Mouse (Mus musculus) midbrain, embryonic 15.5 days (tissue): ENCODE results near the gene Zdhhc16. TPM values are rescaled to one million over a fixed set of nuclear protein-coding genes. Genes with fewer than 3 reads are reported as not detected.
"Not testable (repeated sequence)": the region's sequence is repeated elsewhere in the genome, so short reads cannot be mapped to it uniquely, and the experiment has no call there.

ENCODE experiments used
- ATAC-seq: fragments of 200-750 bp; cut with Nextera tagmentation; replicated peaks from 2 replicates; pipeline ENCODE4 v1.8.0; 2017; ENCODE audit warnings: moderate TSS enrichment
- H3K27ac ChIP-seq: fragments of 300-500 bp; sonication (generic); 2 replicates; pipeline ENCODE4 v1.5.1; 2015; ENCODE audit warnings: mild to moderate bottlenecking, inconsistent platforms
- H3K27me3 ChIP-seq: fragments of 300-500 bp; sonication (generic); replicated peaks from 2 replicates; pipeline ENCODE4 v1.6.1; 2015; ENCODE audit warnings: inconsistent platforms
- H3K36me3 ChIP-seq: fragments of 300-500 bp; sonication (generic); replicated peaks from 2 replicates; pipeline ENCODE4 v1.6.1; 2015; ENCODE audit warnings: inconsistent platforms
- H3K4me1 ChIP-seq: fragments of 300-500 bp; sonication (generic); 2 replicates; pipeline ENCODE4 v1.6.1; 2015; ENCODE audit warnings: inconsistent platforms
- H3K4me2 ChIP-seq: fragments of 300-500 bp; sonication (generic); 2 replicates; pipeline ENCODE4 v1.6.1; 2015; ENCODE audit warnings: inconsistent platforms, mild to moderate bottlenecking, moderate library complexity
- H3K4me3 ChIP-seq: fragments of 300-500 bp; sonication (generic); 2 replicates; pipeline ENCODE4 v1.5.1; 2015; ENCODE audit warnings: mild to moderate bottlenecking, inconsistent platforms
- H3K9ac ChIP-seq: fragments of 300-500 bp; sonication (generic); 2 replicates; pipeline ENCODE4 v1.6.1; 2015; ENCODE audit warnings: mild to moderate bottlenecking, inconsistent platforms
- H3K9me3 ChIP-seq: fragments of 300-500 bp; sonication (generic); 2 replicates; pipeline ENCODE4 v1.6.1; 2016; ENCODE audit warnings: inconsistent platforms
- WGBS: fragments of 180-500 bp; shearing (Covaris S2); methylation state at CpG from one replicate; pipeline ENCODE4 v1.1.7; 2015; ENCODE audit warnings: mixed read lengths; 5-methylcytosine and 5-hydroxymethylcytosine counted together
- polyA plus RNA-seq: library from polyadenylated mRNA; unstranded; fragments of >200 nt; fragmentation: Nextera tagmentation; extraction: Ambion mirVana; gene quantifications from 2 replicates; pipeline ENCODE4 v1.2.1, GENCODE M21; 2015

The Zdhhc16 gene
- polyA plus RNA-seq, 1 experiment from 2014 or later: 88.0 TPM

DNA sequence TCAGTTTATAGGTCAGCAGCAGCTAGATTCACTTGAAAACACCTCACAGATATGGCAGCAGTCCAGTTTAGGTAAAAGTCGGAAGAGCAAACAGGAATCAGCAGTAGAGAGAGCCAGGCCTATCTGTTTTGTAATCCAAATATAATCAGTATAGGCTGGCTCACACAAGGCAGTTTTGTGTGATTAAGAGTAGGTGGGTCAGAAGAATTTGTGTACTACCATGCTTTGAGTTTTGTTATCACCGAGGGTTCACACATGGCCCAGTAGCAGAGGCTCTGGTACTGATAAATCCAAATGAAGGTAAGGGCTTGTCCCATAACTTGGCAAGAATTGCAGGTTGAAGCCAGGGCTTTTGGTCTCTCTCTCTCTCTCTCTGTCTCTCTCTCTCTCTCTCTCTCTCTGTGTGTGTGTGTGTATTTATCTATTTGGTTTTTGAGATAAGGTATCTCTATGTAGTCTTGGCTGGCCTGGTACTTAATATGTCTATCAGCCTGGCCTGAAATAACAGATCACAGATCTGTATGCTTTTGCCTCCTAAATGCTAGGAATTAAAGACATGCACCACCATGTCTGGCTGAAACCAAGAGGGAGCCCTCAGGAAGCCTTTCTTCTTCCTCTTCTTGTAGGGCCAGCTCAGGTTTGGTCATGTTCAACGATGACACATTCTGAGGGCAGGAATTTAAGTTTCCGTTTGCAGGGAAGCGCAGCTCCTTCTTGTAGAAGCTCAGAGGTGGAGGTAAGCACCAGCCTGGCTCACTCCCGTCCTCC, 26.8 kb upstream of the Zdhhc16 start:
- Histone ChIP-seq H3K27ac (no peak overlapping the region), H3K36me3 (no peaks in the 10 kb centered on the region), H3K27me3 (no peaks in the 10 kb centered on the region), H3K4me2 (no peak overlapping the region), H3K9me3 (no peaks in the 10 kb centered on the region), H3K9ac (no peak overlapping the region), H3K4me1 (no peaks in the 10 kb centered on the region), H3K4me3 (no peak overlapping the region)
- WGBS: 71% methylated on average over 6 of the region's 6 CpGs
- no peak for ATAC-seq

DNA sequence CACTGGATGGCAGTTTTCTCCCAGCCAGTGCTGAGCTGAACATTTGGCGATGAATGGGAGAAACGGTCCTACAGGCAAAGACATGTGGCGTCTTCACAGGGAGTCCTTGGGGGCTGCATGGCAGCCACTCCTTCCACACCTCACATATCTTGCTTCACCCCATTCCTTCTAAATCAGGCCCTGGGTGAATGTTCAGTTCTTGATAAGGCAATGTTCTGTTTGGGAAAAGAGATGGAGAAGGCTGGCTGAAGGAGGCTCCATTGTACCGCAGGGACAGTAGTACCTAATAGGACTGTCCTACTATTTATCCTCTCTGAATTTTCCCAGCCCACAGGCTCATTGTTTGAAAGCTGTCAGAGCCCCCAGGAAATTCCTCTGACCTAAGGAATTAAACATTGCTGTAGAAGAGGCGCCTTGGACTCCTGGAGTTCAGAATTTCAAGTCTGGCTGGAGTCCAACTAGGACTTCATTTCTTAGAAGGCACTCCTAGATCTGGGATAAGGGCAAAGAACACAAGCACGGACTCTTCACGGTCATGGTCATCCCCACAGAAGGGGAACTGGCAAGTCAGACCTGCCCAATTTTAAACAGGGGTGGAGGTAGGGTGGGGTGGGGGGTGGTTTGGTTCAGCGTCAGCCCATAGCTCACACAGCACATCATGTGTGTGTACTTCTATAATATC, 26.1 kb upstream of the Zdhhc16 start:
- no peak overlapping the region for H3K4me2 ChIP-seq
- no peaks in the 10 kb centered on the region for H3K9me3 ChIP-seq
- H3K27ac ChIP-seq: no peak overlapping the region
- H3K9ac ChIP-seq: no peak overlapping the region
- H3K4me3 ChIP-seq: no peak overlapping the region
- ATAC-seq: no peak
- H3K27me3 ChIP-seq: no peaks in the 10 kb centered on the region
- H3K36me3 ChIP-seq: no peaks in the 10 kb centered on the region
- 58% methylated on average over 8 of the region's 8 CpGs for WGBS
- no peaks in the 10 kb centered on the region for H3K4me1 ChIP-seq

DNA sequence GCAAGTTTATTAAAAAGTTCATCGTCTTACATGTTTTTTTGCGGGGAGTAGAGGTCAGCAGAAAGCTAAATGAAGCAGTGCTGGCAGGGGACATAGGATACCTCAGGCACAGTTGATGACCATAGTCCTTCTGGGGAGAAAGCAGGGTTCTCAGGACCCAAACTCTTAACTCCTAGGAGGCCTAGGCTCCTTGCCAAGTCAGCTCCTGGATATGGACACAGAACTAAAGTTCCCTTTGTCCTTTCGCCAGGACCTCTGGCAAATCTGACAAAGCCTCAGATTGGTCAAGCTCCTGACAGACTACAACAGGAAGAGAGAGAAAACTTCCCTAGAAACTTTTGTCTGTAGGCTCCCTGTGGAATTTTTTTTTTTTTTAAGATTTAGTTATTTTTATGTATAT, 24.5 kb upstream of the Zdhhc16 start:
- no peak overlapping the region for H3K4me2 ChIP-seq
- H3K4me1 ChIP-seq: peaks cover 14% of the 10 kb centered on the region
- H3K9me3 ChIP-seq: no peaks in the 10 kb centered on the region
- H3K4me3 ChIP-seq: no peak overlapping the region
- H3K36me3 ChIP-seq: no peaks in the 10 kb centered on the region
- 85% methylated on average over 3 of the region's 3 CpGs for WGBS
- H3K27ac ChIP-seq: no peak overlapping the region
- H3K27me3 ChIP-seq: no peaks in the 10 kb centered on the region
- ATAC-seq: no peak
- no peak overlapping the region for H3K9ac ChIP-seq

DNA sequence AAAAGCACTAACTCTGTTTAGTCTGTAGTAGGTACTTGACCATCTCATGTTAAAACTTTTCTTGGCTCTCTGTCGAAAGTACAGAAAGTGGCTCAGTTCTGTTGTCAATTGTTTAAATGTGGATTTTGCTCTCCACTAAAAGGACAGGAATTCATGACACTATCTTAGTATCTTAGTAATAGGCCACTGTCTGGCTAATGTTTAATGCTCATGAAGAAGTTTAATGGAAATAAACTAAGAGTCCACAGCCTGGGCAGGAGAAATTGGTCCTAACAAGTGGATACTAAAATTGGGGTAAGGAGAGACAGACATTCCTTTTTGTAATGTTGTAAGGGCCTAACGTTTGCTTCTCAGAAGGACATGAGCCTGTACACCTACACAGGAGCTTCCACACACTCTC, 22.9 kb upstream of the Zdhhc16 start:
- Histone ChIP-seq H3K4me1 (peaks cover 23% of the 10 kb centered on the region), H3K4me2 (no peak overlapping the region), H3K36me3 (no peaks in the 10 kb centered on the region), H3K9me3 (no peaks in the 10 kb centered on the region), H3K27me3 (no peaks in the 10 kb centered on the region), H3K9ac (no peak overlapping the region), H3K27ac (no peak overlapping the region), H3K4me3 (no peak overlapping the region)
- 92% methylated on average over 2 of the region's 2 CpGs for WGBS
- ATAC-seq: no peak

DNA sequence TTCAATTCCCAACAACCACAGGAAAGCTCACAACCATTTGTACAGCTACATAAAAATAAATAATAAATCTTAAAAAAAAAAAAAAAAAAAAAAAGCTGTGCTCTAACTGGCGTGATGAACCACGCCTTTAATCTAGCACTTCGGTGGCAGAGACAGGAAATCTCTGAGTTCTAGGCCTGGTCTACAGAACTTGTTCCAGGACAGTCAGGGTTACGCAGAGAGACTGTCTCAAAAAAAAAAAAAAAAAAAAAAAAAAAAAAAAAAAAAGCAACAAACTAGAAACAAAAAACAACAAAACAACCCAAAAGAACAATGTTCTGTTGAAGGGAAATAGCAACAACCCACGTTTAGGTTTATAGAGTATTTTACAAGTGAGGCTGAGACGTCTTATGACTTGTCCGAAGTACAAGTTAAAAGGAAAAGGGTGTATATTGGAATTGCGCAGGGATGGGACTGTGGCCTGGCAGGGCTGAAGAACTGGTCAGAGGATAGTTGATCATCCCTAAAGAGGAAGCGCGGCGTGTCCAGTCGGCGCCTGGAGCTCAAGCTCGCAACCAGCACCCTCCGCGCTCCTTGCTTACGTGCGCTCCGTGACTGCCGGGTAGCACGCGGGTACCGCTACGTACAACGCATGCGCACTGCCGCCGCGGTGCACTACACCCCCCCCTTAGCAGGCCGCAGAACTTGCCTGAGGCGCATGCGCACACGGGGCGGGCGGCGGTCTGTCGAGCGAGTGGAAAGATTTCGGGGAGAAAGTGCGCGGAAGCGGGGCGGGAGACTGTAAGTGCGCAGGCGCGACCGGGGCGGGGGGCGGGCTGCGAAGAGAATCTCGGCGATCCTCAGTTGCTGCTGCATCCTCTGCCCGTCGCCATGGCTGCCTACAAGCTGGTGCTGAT, 21.9 kb upstream of the Zdhhc16 start, which contains the start of gene Pgam1:
Gene Pgam1, plus strand, starts transcription at position 746 of the 896 bp plus-strand sequence.
- ATAC-seq: peak; percentile 93

DNA sequence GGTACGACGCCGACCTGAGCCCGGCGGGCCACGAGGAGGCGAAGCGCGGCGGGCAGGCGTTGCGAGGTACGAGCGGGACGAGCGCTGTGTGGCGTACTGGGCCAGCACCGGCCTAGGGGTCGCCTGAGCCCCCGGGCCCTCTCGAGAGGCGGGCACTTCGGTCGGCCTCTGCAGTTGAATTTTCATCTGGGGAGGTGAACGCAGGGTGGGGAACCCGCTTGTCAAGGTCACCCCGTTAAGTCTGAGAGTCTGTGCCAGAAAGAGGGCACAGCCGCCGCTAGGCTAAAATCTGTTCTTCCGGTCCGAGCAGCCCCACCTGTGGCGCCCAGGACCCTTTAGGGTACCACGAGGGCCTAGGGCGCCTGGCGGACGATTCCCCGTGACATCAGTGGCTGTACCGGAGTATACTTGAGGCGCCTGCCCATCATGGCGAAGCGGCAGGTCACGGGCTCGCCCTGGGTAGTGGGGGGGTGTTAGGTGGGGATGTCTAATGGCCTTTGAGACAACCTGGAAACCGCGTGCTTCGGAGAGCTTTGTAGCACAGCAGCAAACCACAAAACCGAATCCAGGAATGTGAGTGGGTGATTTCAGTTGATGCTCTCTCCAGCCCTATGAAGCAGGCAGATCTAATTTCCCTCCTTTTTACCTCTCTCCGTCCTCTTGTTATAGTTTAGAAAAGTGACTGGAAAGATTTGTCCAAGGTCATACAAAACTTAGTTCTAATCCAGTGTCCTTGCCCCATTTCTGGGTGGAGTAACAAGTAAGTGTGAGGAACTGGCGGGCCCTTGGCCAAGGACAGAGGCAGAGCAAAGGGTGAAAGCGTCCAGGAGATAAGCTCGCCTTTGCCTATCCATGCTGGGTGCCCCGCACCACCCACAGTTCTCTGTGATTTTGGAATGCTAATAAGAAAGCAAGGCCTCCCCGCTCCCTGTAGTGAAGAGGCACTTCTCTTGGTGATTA, 20.9 kb upstream of the Zdhhc16 start:
- H3K27me3 ChIP-seq: no peaks in the 10 kb centered on the region
- peaks cover 15% of the 10 kb centered on the region for H3K36me3 ChIP-seq
- peak overlapping the region; percentile 86 for H3K27ac ChIP-seq
- H3K4me3 ChIP-seq: peak overlapping the region; percentile 64
- peak; percentile 88 for ATAC-seq
- peak overlapping the region; percentile 88 for H3K4me2 ChIP-seq
- no peaks in the 10 kb centered on the region for H3K9me3 ChIP-seq
- peaks cover 23% of the 10 kb centered on the region for H3K4me1 ChIP-seq
- peak overlapping the region; percentile 68 for H3K9ac ChIP-seq
- WGBS: under 1% methylated on average over 53 of the region's 53 CpGs

More for the DNA sequence above, 21.9 kb upstream of the Zdhhc16 start, which contains the start of gene Pgam1:
- H3K4me2 ChIP-seq: peak within 1 kb of the TSS; percentile 88
- H3K27me3 ChIP-seq: no peaks in the 10 kb centered on the region
- H3K9me3 ChIP-seq: no peaks in the 10 kb centered on the region
- H3K27ac ChIP-seq: peak within 1 kb of the TSS; percentile 94
- peak within 1 kb of the TSS; percentile 64 for H3K4me3 ChIP-seq
- WGBS: 5% methylated on average over 54 of the region's 54 CpGs
- H3K9ac ChIP-seq: peak within 1 kb of the TSS; percentile 68
- peaks cover 7% of the 10 kb centered on the region; the same call in 1 of the 2 replicates for H3K36me3 ChIP-seq
- peaks cover 23% of the 10 kb centered on the region for H3K4me1 ChIP-seq

DNA sequence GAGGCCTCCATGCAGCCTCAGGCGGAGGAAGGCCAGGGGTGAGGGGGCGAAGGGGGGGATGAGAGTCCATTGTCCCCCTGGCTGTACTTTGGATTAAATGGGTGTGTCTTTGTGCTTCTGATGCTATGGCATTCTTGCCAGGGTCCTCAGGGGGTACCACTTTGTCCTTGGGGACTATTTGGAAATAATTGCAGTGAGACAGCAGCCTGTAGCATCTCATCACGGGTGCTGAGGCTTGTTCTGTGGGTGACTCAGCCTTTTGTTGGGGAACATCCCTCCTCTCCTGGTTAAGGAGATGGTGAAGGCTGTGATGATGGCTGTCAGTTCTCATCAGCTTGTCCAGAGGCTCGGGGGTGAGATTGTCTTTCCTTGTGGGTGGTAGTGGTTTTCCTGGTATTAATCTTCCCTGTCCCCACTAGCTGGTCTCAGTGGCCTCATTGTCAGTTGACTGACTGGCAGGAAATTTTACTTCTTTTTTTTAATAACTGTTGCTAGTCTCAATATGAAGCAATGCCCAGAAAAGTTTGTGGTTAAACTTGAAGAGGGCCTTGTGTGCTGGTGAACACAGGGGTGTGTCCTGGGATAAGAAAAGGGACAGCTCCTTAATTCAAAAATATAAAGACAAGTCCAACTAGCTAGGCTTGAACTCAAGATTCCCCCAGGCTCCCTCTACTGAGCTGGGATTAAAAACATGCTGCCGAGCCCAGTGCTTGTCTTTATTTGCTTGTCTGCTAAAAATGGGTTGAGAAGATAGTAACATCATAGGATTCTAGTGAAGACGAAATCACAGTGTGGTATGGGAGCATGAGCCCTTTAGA, 19.3 kb upstream of the Zdhhc16 start:
- no peak for ATAC-seq
- H3K9me3 ChIP-seq: no peaks in the 10 kb centered on the region
- peaks cover 23% of the 10 kb centered on the region for H3K4me1 ChIP-seq
- 32% methylated on average over 6 of the region's 6 CpGs for WGBS
- H3K4me2 ChIP-seq: peak overlapping the region; percentile 88
- no peaks in the 10 kb centered on the region for H3K27me3 ChIP-seq
- peak overlapping the region; percentile 68 for H3K9ac ChIP-seq
- peak overlapping the region; percentile 64 for H3K4me3 ChIP-seq
- no peak overlapping the region for H3K27ac ChIP-seq
- H3K36me3 ChIP-seq: peaks cover 20% of the 10 kb centered on the region

DNA sequence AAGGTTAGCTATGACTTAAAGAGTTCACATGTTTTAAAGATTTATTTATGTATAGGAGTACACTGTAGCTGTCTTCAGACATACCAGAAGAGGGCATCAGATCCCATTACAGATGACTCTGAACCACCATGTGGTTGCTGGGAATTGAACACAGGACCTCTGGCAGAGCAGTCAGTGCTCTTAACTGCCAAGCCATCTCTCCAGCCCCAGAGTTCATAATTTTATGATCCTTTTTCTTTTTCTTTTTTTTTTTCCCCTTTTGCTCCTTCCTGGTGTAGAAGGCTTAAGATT, 18.7 kb upstream of the Zdhhc16 start:
- H3K27ac ChIP-seq, H3K4me3 ChIP-seq, H3K27me3 ChIP-seq, H3K4me2 ChIP-seq, H3K9me3 ChIP-seq, H3K9ac ChIP-seq, ATAC-seq: not testable (repeated sequence)
- Histone ChIP-seq H3K4me1 (peaks cover 23% of the 10 kb centered on the region), H3K36me3 (peaks cover 26% of the 10 kb centered on the region)

DNA sequence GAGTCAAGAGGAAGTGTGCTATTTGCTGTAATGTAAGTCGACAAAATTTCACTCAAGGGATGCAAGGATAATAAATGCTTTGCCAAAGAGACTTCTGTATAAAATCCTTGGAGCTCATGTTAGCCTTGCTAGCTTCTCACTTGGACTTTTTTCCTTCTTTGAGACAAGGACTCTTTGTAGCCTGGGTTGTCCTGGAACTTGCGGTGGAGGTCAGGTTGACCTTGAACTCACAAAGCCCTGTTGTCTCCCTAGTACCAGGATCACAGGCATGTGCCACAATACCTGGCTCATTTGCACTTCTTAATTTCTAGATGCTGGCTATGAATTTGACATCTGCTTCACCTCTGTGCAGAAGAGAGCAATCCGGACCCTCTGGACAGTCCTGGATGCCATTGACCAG, 18.0 kb upstream of the Zdhhc16 start:
- no peak for ATAC-seq
- WGBS: 94% methylated on average over 3 of the region's 3 CpGs
- no peak overlapping the region for H3K9ac ChIP-seq

DNA sequence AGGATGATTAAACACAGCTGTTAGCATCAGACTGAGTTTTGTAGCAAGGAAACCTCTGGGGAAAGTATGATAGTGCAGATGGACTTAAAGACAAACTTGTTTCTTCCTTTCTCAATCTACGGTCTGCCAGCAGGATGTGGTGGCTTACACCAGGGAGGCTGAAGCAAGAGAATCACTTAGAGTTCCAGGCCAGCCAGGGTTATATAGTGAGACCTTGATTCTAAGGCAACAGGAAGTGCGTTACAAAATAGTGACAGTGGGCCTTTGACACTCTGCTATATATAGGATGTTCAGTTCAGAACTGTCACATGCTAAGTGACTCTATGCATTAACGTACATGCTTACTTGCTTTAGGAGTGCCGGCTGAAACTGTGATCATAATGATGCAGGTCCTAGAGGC, 16.4 kb upstream of the Zdhhc16 start:
- H3K36me3 ChIP-seq: peaks cover 28% of the 10 kb centered on the region
- H3K9ac ChIP-seq: no peak overlapping the region
- no peak for ATAC-seq
- no peaks in the 10 kb centered on the region for H3K27me3 ChIP-seq
- H3K27ac ChIP-seq: no peak overlapping the region
- peaks cover 23% of the 10 kb centered on the region for H3K4me1 ChIP-seq
- no peaks in the 10 kb centered on the region for H3K9me3 ChIP-seq
- WGBS: 91% methylated on average over 4 of the region's 4 CpGs
- no peak overlapping the region for H3K4me3 ChIP-seq
- no peak overlapping the region for H3K4me2 ChIP-seq

More for the DNA sequence above, 18.0 kb upstream of the Zdhhc16 start:
- Histone ChIP-seq H3K27ac (no peak overlapping the region), H3K36me3 (peaks cover 28% of the 10 kb centered on the region), H3K4me3 (no peak overlapping the region), H3K4me2 (no peak overlapping the region), H3K9me3 (no peaks in the 10 kb centered on the region), H3K27me3 (no peaks in the 10 kb centered on the region), H3K4me1 (peaks cover 23% of the 10 kb centered on the region)

DNA sequence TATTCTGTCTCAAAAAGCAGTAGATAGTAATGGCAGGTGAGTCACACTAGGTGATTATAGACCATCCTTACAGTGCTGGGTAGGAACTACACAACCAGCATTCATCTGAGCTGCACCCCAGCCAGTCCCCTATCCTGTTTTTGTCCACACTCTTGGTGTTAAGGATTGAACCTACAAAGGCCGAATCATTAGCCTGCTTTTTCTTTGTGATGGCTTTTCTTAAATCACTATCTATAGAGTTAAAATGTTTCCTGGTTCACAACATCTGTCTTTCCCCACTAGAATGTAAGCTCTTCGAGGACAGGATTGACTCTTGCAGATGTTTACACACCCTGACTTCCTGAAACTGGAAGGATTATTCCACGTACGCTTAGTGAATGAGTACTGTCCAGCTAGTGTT, 13.8 kb upstream of the Zdhhc16 start:
- Histone ChIP-seq H3K27me3 (no peaks in the 10 kb centered on the region), H3K9me3 (no peaks in the 10 kb centered on the region), H3K4me1 (peaks cover 1% of the 10 kb centered on the region; the same call in 1 of the 2 replicates), H3K36me3 (peaks cover 31% of the 10 kb centered on the region), H3K27ac (no peak overlapping the region), H3K4me2 (no peak overlapping the region), H3K4me3 (no peak overlapping the region), H3K9ac (no peak overlapping the region)
- no peak for ATAC-seq
- 71% methylated on average over 4 of the region's 4 CpGs for WGBS
